Mouse (Mus musculus): ENCODE results near the gene Adora2a.

GRCm38 (mm10) chr10:75339377-75339776 is 22.7 kb downstream of the Adora2a start:
- TF ChIP-seq POLR2A (IDR thresholded peaks at IDR 0.05; ENCODE audit: borderline replicate concordance, control insufficient read depth, low read depth, low read length) = no peak
- TF ChIP-seq CTCF (IDR thresholded peaks at IDR 0.05; ENCODE audit: control insufficient read depth, insufficient read depth, low read length) = no peak

Measured in bone marrow, adult 2 months (tissue).